In genomic region chr13:31688531-31688930, GRCm38 (mm10) we compare ENCODE assay signal across 13 mouse cellular contexts.
"Had no signal": no experiment of that assay in that cellular context is flagged by ENCODE, and none has a peak within 500 bp of the region (broad histone marks: within the 10 kb centered on the region; RNA-seq: fewer than 3 reads in every experiment).

No protein-coding gene starts in this region.

- H3K9me3 ChIP-seq: limb, embryonic 13.5 days; liver, embryonic 15.5 days; megakaryocyte, embryonic 14.5 days had no signal

- H3K4me2 ChIP-seq: limb, embryonic 13.5 days; liver, embryonic 11.5 days; liver, embryonic 15.5 days; lung, embryonic 14.5 days; midbrain, embryonic 11.5 days had no signal

- H3K9ac ChIP-seq: limb, embryonic 13.5 days; liver, embryonic 15.5 days; lung, embryonic 14.5 days had no signal

- H3K27ac ChIP-seq: kidney, postnatal 0 days; layer of hippocampus, adult 2 months; limb, embryonic 13.5 days; liver, embryonic 15.5 days; stomach, postnatal 0 days had no signal

- H3K4me1 ChIP-seq: limb, embryonic 13.5 days; liver, embryonic 15.5 days; megakaryocyte, embryonic 14.5 days had no signal

- DNase-seq: lung, postnatal 10 days; thymus, postnatal 4 days had no signal

- ATAC-seq: intestine, postnatal 0 days; midbrain, embryonic 16.5 days had no signal

- H3K4me3 ChIP-seq: layer of hippocampus, adult 2 months; limb, embryonic 13.5 days; liver, embryonic 15.5 days; megakaryocyte, embryonic 14.5 days had no signal

- H3K36me3 ChIP-seq: limb, embryonic 13.5 days; liver, embryonic 15.5 days had no signal

- H3K27me3 ChIP-seq: limb, embryonic 13.5 days; liver, embryonic 15.5 days; megakaryocyte, embryonic 14.5 days had no signal
